Mouse (Mus musculus): ENCODE results near the gene Olfr571. TPM values are rescaled to one million over a fixed set of nuclear protein-coding genes. Genes with fewer than 3 reads are reported as not detected.

Gene Olfr571
- polyA plus RNA-seq, 1 experiment: 0.21 TPM

GRCm38 (mm10) chr7:102919632-102920031, 2.3 kb upstream of the Olfr571 start:
- Histone ChIP-seq H3K4me3 (ENCODE audit: insufficient read depth, low read length) (no peak overlapping the region), H3K4me1 (ENCODE audit: control insufficient read depth, insufficient read depth, low read length) (no peaks in the 10 kb centered on the region), H3K27ac (ENCODE audit: insufficient read depth, low read length) (no peak overlapping the region)
- TF ChIP-seq CTCF (IDR thresholded peaks at IDR 0.05; ENCODE audit: borderline replicate concordance, insufficient read depth, low read length): no peak
- TF ChIP-seq POLR2A (IDR thresholded peaks at IDR 0.05; ENCODE audit: low read depth, low read length): no peak

GRCm38 (mm10) chr7:102916405-102916804, 931 bp downstream of the Olfr571 start:
- TF ChIP-seq CTCF (IDR thresholded peaks at IDR 0.05; ENCODE audit: borderline replicate concordance, insufficient read depth, low read length): no peak
- no peak for TF ChIP-seq POLR2A (IDR thresholded peaks at IDR 0.05; ENCODE audit: low read depth, low read length)
- no peak overlapping the region for H3K27ac ChIP-seq (ENCODE audit: insufficient read depth, low read length)
- no peaks in the 10 kb centered on the region for H3K4me1 ChIP-seq (ENCODE audit: control insufficient read depth, insufficient read depth, low read length)
- no peak overlapping the region for H3K4me3 ChIP-seq (ENCODE audit: insufficient read depth, low read length)

- H3K4me1 ChIP-seq (ENCODE audit: control insufficient read depth, insufficient read depth, low read length): no peaks in the 10 kb centered on the region
- TF ChIP-seq CTCF (IDR thresholded peaks at IDR 0.05; ENCODE audit: borderline replicate concordance, insufficient read depth, low read length) (no peak), POLR2A (IDR thresholded peaks at IDR 0.05; ENCODE audit: low read depth, low read length) (no peak)
- no peak overlapping the region for H3K27ac ChIP-seq (ENCODE audit: insufficient read depth, low read length)
- H3K4me3 ChIP-seq (ENCODE audit: insufficient read depth, low read length): no peak overlapping the region
Measured at GRCm38 (mm10) chr7:102915261-102915660, 2.1 kb downstream of the Olfr571 start.

- H3K4me3 ChIP-seq (ENCODE audit: insufficient read depth, low read length): no peak within 1 kb of the TSS
- TF ChIP-seq POLR2A (IDR thresholded peaks at IDR 0.05; ENCODE audit: low read depth, low read length): no peak
- TF ChIP-seq CTCF (IDR thresholded peaks at IDR 0.05; ENCODE audit: borderline replicate concordance, insufficient read depth, low read length): no peak
- no peaks in the 10 kb centered on the region for H3K4me1 ChIP-seq (ENCODE audit: control insufficient read depth, insufficient read depth, low read length)
- H3K27ac ChIP-seq (ENCODE audit: insufficient read depth, low read length): no peak within 1 kb of the TSS
Measured at GRCm38 (mm10) chr7:102890782-102891181, 26.6 kb downstream of the Olfr571 start, which contains the start of gene Olfr569. Olfr569 (minus strand) TSS chr7:102890882.

- Histone ChIP-seq H3K27ac (ENCODE audit: insufficient read depth, low read length) (no peak within 1 kb of the TSS), H3K4me3 (ENCODE audit: insufficient read depth, low read length) (no peak within 1 kb of the TSS), H3K4me1 (ENCODE audit: control insufficient read depth, insufficient read depth, low read length) (no peaks in the 10 kb centered on the region)
- TF ChIP-seq POLR2A (IDR thresholded peaks at IDR 0.05; ENCODE audit: low read depth, low read length) (no peak), CTCF (IDR thresholded peaks at IDR 0.05; ENCODE audit: borderline replicate concordance, insufficient read depth, low read length) (no peak)
Measured at GRCm38 (mm10) chr7:102876822-102877221, 40.5 kb downstream of the Olfr571 start, which contains the start of gene Olfr568. Olfr568 (plus strand) TSS chr7:102877122.

GRCm38 (mm10) chr7:102858665-102859064, 58.7 kb downstream of the Olfr571 start, which contains the start of gene Olfr566:
Olfr566 (minus strand) TSS chr7:102858765.
- TF ChIP-seq CTCF (IDR thresholded peaks at IDR 0.05; ENCODE audit: borderline replicate concordance, insufficient read depth, low read length) (no peak), POLR2A (IDR thresholded peaks at IDR 0.05; ENCODE audit: low read depth, low read length) (no peak)
- no peak within 1 kb of the TSS for H3K27ac ChIP-seq (ENCODE audit: insufficient read depth, low read length)
- H3K4me3 ChIP-seq (ENCODE audit: insufficient read depth, low read length): no peak within 1 kb of the TSS
- H3K4me1 ChIP-seq (ENCODE audit: control insufficient read depth, insufficient read depth, low read length): no peaks in the 10 kb centered on the region

GRCm38 (mm10) chr7:102855807-102856206, 61.5 kb downstream of the Olfr571 start:
- Histone ChIP-seq H3K4me1 (ENCODE audit: control insufficient read depth, insufficient read depth, low read length) (no peaks in the 10 kb centered on the region), H3K4me3 (ENCODE audit: insufficient read depth, low read length) (no peak overlapping the region), H3K27ac (ENCODE audit: insufficient read depth, low read length) (no peak overlapping the region)
- TF ChIP-seq CTCF (IDR thresholded peaks at IDR 0.05; ENCODE audit: borderline replicate concordance, insufficient read depth, low read length) (no peak), POLR2A (IDR thresholded peaks at IDR 0.05; ENCODE audit: low read depth, low read length) (no peak)

Other genes starting within 250 kb of the Olfr571 start
- gene Trim68, start 230.2 kb downstream of the Olfr571 start, polyA plus RNA-seq (2011; ENCODE audit: insufficient read length, low read depth, missing spikeins): 10.0 and 10.6 TPM in 2 replicates
- not detected in 2 replicates for gene Olfr557, start 221.6 kb downstream of the Olfr571 start, polyA plus RNA-seq (2011; ENCODE audit: insufficient read length, low read depth, missing spikeins)
- gene Olfr558, start 215.3 kb downstream of the Olfr571 start, polyA plus RNA-seq (2011; ENCODE audit: insufficient read length, low read depth, missing spikeins): not detected in 2 replicates
- not detected in 2 replicates for gene Olfr33, start 198.5 kb downstream of the Olfr571 start, polyA plus RNA-seq (2011; ENCODE audit: insufficient read length, low read depth, missing spikeins)
- gene Olfr559, start 190.0 kb downstream of the Olfr571 start, polyA plus RNA-seq (2011; ENCODE audit: insufficient read length, low read depth, missing spikeins): not detected in 2 replicates
- gene Olfr560, start 158.2 kb downstream of the Olfr571 start, polyA plus RNA-seq (2011; ENCODE audit: insufficient read length, low read depth, missing spikeins): not detected in 2 replicates
- not detected in 2 replicates for gene Olfr78, start 158.1 kb downstream of the Olfr571 start, polyA plus RNA-seq (2011; ENCODE audit: insufficient read length, low read depth, missing spikeins)
- not detected in 2 replicates for gene Olfr561, start 146.3 kb downstream of the Olfr571 start, polyA plus RNA-seq (2011; ENCODE audit: insufficient read length, low read depth, missing spikeins)
- not detected in 2 replicates for gene Olfr564, start 114.1 kb downstream of the Olfr571 start, polyA plus RNA-seq (2011; ENCODE audit: insufficient read length, low read depth, missing spikeins)
- gene Olfr566, start 58.8 kb downstream of the Olfr571 start, polyA plus RNA-seq (2011; ENCODE audit: insufficient read length, low read depth, missing spikeins): not detected in 2 replicates
- not detected in 2 replicates for gene Olfr568, start 40.4 kb downstream of the Olfr571 start, polyA plus RNA-seq (2011; ENCODE audit: insufficient read length, low read depth, missing spikeins)
- not detected in 2 replicates for gene Olfr569, start 26.7 kb downstream of the Olfr571 start, polyA plus RNA-seq (2011; ENCODE audit: insufficient read length, low read depth, missing spikeins)
- gene Olfr570, start 23.0 kb downstream of the Olfr571 start, polyA plus RNA-seq (2011; ENCODE audit: insufficient read length, low read depth, missing spikeins): not detected in 2 replicates
- gene Olfr572, start 6.9 kb upstream of the Olfr571 start, polyA plus RNA-seq (2011; ENCODE audit: insufficient read length, low read depth, missing spikeins): not detected in 2 replicates
- not detected in 2 replicates for gene Olfr573-ps1, start 25.0 kb upstream of the Olfr571 start, polyA plus RNA-seq (2011; ENCODE audit: insufficient read length, low read depth, missing spikeins)
- not detected in 2 replicates for gene Olfr574, start 30.9 kb upstream of the Olfr571 start, polyA plus RNA-seq (2011; ENCODE audit: insufficient read length, low read depth, missing spikeins)
- gene Olfr575, start 41.2 kb upstream of the Olfr571 start, polyA plus RNA-seq (2011; ENCODE audit: insufficient read length, low read depth, missing spikeins): not detected in 2 replicates
- gene Olfr576, start 45.1 kb upstream of the Olfr571 start, polyA plus RNA-seq (2011; ENCODE audit: insufficient read length, low read depth, missing spikeins): not detected in 2 replicates
- not detected in 2 replicates for gene Olfr577, start 58.4 kb upstream of the Olfr571 start, polyA plus RNA-seq (2011; ENCODE audit: insufficient read length, low read depth, missing spikeins)
- gene Olfr578, start 71.8 kb upstream of the Olfr571 start, polyA plus RNA-seq (2011; ENCODE audit: insufficient read length, low read depth, missing spikeins): not detected in 2 replicates
- not detected in 2 replicates for gene Olfr582, start 120.5 kb upstream of the Olfr571 start, polyA plus RNA-seq (2011; ENCODE audit: insufficient read length, low read depth, missing spikeins)
- gene Olfr583, start 133.8 kb upstream of the Olfr571 start, polyA plus RNA-seq (2011; ENCODE audit: insufficient read length, low read depth, missing spikeins): not detected in 2 replicates
- not detected in 2 replicates for gene Olfr584, start 164.3 kb upstream of the Olfr571 start, polyA plus RNA-seq (2011; ENCODE audit: insufficient read length, low read depth, missing spikeins)
- not detected in 2 replicates for gene Olfr585, start 180.2 kb upstream of the Olfr571 start, polyA plus RNA-seq (2011; ENCODE audit: insufficient read length, low read depth, missing spikeins)
- gene Olfr586, start 208.1 kb upstream of the Olfr571 start, polyA plus RNA-seq (2011; ENCODE audit: insufficient read length, low read depth, missing spikeins): not detected in 2 replicates
- not detected in 2 replicates for gene Olfr588-ps1, start 223.3 kb upstream of the Olfr571 start, polyA plus RNA-seq (2011; ENCODE audit: insufficient read length, low read depth, missing spikeins)
- gene Olfr589, start 238.8 kb upstream of the Olfr571 start, polyA plus RNA-seq (2011; ENCODE audit: insufficient read length, low read depth, missing spikeins): not detected in 2 replicates

All from embryonic fibroblast, embryonic 13.5 days (primary cell).